In the genomic region with DNA sequence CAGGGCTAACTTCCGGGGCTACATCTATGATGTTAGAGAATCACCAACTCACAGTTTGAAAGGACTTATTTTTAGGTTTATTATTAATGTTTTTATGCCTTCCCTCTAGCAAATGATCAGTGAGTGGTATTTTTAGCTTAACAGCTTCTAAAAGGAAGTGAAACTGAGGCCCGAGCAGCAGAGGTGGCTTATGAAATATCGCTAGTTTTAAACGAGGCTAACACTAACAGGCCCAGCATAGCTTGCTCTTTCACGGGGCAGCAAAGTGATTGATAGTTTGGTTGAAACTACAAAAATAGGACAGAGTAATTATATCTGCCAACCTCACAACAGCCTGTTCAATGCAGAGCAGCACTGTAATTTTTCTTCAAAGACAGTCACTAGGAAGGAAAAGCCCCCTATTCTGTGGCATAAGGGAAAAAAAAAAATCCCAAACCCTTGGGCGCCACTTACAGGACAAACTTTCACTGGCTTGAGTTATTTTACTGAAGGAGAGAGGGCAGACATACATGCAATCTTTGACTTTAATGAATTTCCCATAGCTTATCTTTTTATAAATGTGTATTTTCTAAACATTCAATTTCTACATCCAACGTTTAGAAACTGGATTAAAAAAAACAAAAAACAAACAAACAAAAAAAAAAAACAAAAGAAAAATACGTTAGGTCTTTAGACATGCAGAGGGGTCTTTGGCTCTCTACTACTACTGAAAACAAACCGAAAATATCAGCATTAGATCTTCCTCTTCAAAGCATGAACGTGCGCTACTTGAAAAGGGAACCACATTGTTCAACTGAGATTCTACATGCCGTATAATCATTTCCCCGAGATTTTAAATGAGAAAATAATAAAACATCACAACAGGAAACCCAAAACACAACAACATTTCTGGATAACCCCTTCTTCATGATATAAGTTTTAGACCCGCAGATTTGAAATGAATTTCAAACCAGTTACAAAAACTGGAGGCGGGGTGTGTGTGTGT, we compare ENCODE assay signal across 8 mouse cellular contexts. TPM values are rescaled to one million over a fixed set of nuclear protein-coding genes. Genes with fewer than 3 reads are reported as not detected.
DNase-seq lines count a peak whose midpoint lies in the region; ATAC-seq and TF ChIP-seq lines count a peak whose summit lies in the region.

No protein-coding gene starts in this region.

- no peaks in the 10 kb centered on the region for H3K9me3 ChIP-seq in heart, embryonic 10.5 days
- H3K9me3 ChIP-seq in liver, embryonic 15.5 days (replicated peaks), result no peaks in the 10 kb centered on the region
- no peaks in the 10 kb centered on the region for H3K9me3 ChIP-seq in stomach, postnatal 0 days (ENCODE audit: control insufficient read depth, low read length)

- no peak overlapping the region for H3K27ac ChIP-seq in heart, embryonic 10.5 days
- H3K27ac ChIP-seq in liver, embryonic 15.5 days (replicated peaks), result peak overlapping the region; percentile 77
- peak overlapping the region; percentile 81 for H3K27ac ChIP-seq in stomach, postnatal 0 days (replicated peaks)

- H3K27me3 ChIP-seq in heart, embryonic 10.5 days (ENCODE audit: insufficient read depth, poor library complexity, severe bottlenecking), result no peaks in the 10 kb centered on the region
- H3K27me3 ChIP-seq in liver, embryonic 15.5 days, result peaks cover 19% of the 10 kb centered on the region
- H3K27me3 ChIP-seq in stomach, postnatal 0 days (ENCODE audit: control insufficient read depth, insufficient read depth, low read length), result no peaks in the 10 kb centered on the region

- H3K4me2 ChIP-seq in liver, embryonic 15.5 days, result peak overlapping the region; percentile 99
- peak overlapping the region; percentile 78 for H3K4me2 ChIP-seq in stomach, postnatal 0 days (replicated peaks; ENCODE audit: low read depth)

- H3K36me3 ChIP-seq in heart, embryonic 10.5 days, result no peaks in the 10 kb centered on the region
- no peaks in the 10 kb centered on the region; the same call in 1 of the 2 replicates for H3K36me3 ChIP-seq in liver, embryonic 15.5 days (replicated peaks)
- H3K36me3 ChIP-seq in stomach, postnatal 0 days (ENCODE audit: control insufficient read depth, insufficient read depth, low read length), result no peaks in the 10 kb centered on the region

- 0 out of 2 replicates have a peak overlapping the region, but pooled peaks have one; percentile 17 for H3K9ac ChIP-seq in liver, embryonic 15.5 days
- peak overlapping the region; percentile 27; the same call in 1 of the 2 replicates for H3K9ac ChIP-seq in stomach, postnatal 0 days (ENCODE audit: low read length)

- ATAC-seq in liver, embryonic 15.5 days (ENCODE audit: insufficient read depth), result no peak
- ATAC-seq in stomach, postnatal 0 days (ENCODE audit: low FRiP score, low TSS enrichment), result no peak

- 56% methylated on average over 15 of the region's 15 CpGs for WGBS in heart, embryonic 10.5 days
- 24% methylated on average over 15 of the region's 15 CpGs for WGBS in liver, embryonic 15.5 days (ENCODE audit: insufficient replicate concordance)
- WGBS in stomach, postnatal 0 days, result 29% methylated on average over 15 of the region's 15 CpGs

- no peak for TF ChIP-seq EP300 in stomach, postnatal 0 days (optimal IDR thresholded peaks at IDR 0.05)

- peak; percentile 89 for DNase-seq in heart, adult 11 months
- DNase-seq in heart, embryonic 10.5 days (ENCODE audit: low spot score), result no peak
- DNase-seq in spleen, postnatal 36 days (ENCODE audit: low spot score in 2 of 2), result peak; percentile 69 to 79
- no peak for DNase-seq in spleen, postnatal 10 days (ENCODE audit: low spot score in 2 of 2)
- peak; percentile 15 for DNase-seq in stomach, postnatal 0 days (ENCODE audit: low spot score)
- DNase-seq in left cerebral cortex, adult 8-10 months (ENCODE audit: low spot score in 2 of 2), result no peak
- no peak for DNase-seq in gastrocnemius, adult 18-20 months (ENCODE audit: low spot score)

- H3K4me3 ChIP-seq in heart, embryonic 10.5 days, result no peak overlapping the region
- peak overlapping the region; percentile 99 for H3K4me3 ChIP-seq in liver, embryonic 15.5 days (replicated peaks)
- peak overlapping the region; percentile 93 for H3K4me3 ChIP-seq in stomach, postnatal 0 days (ENCODE audit: low read depth, low read length)

- H3K4me1 ChIP-seq in heart, embryonic 10.5 days, result peaks cover 54% of the 10 kb centered on the region
- peaks cover 73% of the 10 kb centered on the region for H3K4me1 ChIP-seq in liver, embryonic 15.5 days (replicated peaks)
- peaks cover 15% of the 10 kb centered on the region for H3K4me1 ChIP-seq in stomach, postnatal 0 days (replicated peaks; ENCODE audit: control insufficient read depth, insufficient read depth)

- peak; percentile 66 for TF ChIP-seq CTCF in stomach, postnatal 0 days (IDR thresholded peaks at IDR 0.05; ENCODE audit: low read depth)

RNA-seq across cellular contexts. Expression of gene Map3k1, which starts 2.8 kb away (rescaled TPM):
- polyA plus RNA-seq in heart, embryonic 10.5 days (2016; fragmentation: Nextera tagmentation; extraction: Ambion mirVana), result 13.8 and 16.6 TPM in 2 replicates
- polyA plus RNA-seq in liver, embryonic 15.5 days (2015; fragmentation: Nextera tagmentation; extraction: Ambion mirVana), result 11.8 and 12.3 TPM in 2 replicates
- 12.9 and 13.3 TPM in 2 replicates for polyA plus RNA-seq in stomach, postnatal 0 days (2015; fragmentation: Nextera tagmentation; extraction: Ambion mirVana)
- 10 to 100 TPM in 3 of 4 experiments, 1 to 10 TPM in 1; 8.5 to 13.2 (median 12.0) TPM for total RNA-seq in left cerebral cortex, adult 8-10 months (2022)
- 1 to 10 TPM; 8.5 to 8.7 TPM for total RNA-seq in gastrocnemius, adult 18-20 months (2021)

Comparison
In these comparisons a context has a peak if more than half of its experiments do, and no peak if none do; other contexts are left out.
1. DNase-seq: peak in heart, adult 11 months (single experiment), spleen, postnatal 36 days (2 of 2) and stomach, postnatal 0 days (single experiment); none in heart, embryonic 10.5 days (single experiment), spleen, postnatal 10 days (0 of 2), left cerebral cortex, adult 8-10 months (0 of 2) and gastrocnemius, adult 18-20 months (single experiment).